Mouse (Mus musculus) embryo, embryonic 10 days (tissue): ENCODE results near the gene Kansl1l.

Experiments
- DNase-seq: peaks from one replicate; pipeline ENCODE4 v3.0.0-alpha.2; 2015; ENCODE audit warnings: low spot score

The Kansl1l gene

GRCm38 (mm10) chr1:66817453-66817839 is at the start of gene Kansl1l:
Gene Kansl1l, minus strand, starts transcription at chr1:66817562.
- DNase-seq, result peak; percentile 84

DNA sequence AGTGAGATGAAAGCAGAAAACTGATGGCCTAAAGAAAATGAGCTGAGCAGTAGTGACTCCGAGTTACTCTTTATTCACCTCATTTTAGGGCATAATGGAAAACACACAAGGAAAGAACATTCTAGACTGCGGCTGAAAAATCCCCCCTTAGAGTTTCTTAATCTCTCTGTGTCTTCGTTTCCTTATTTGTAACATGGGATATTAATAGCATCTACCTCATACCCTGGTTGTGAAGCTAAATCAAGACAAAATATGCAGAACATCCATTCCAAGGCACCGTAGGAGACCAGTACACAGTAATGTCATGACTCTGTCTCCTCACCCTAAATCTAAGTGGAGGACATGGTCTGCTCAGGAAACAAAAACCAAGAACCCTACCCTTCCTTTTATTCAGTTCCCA is 48.3 kb upstream of the Kansl1l start:
- DNase-seq, result no peak

DNA sequence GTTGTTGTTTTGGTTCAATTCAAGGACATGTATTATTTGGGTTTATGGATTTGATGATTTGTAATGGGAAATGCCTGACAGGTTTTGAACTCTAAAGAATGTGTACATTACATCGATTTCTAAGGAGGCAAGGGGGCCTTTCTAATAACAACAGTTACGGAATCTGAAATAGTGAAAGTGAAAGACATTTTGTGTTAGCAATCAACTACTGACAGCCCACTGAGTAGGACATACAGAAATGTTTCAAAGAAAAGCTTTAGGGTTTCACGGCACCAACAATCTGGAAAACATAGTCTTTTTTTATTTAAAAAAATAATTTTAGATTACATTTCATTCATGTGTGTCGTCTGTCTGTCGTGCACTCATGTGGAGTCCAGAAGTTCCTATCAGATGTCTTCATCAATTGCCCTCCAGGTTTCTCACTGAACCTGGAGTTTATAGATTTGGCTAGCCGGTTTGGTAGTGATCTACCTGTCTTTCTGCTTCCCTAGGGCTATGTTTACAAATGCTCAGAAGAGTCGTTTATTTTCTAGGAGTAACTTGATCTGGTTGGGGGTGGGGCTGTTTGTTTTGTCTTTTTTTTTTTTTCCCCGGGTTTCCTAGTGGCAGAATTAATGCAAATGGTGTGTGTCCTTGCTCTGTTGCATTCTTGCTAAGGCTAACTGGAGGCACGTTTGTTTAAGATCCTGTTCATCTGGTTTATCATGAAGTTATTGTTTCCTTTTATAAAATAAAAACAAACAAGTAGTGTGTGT is 46.6 kb upstream of the Kansl1l start:
- DNase-seq, result no peak

DNA sequence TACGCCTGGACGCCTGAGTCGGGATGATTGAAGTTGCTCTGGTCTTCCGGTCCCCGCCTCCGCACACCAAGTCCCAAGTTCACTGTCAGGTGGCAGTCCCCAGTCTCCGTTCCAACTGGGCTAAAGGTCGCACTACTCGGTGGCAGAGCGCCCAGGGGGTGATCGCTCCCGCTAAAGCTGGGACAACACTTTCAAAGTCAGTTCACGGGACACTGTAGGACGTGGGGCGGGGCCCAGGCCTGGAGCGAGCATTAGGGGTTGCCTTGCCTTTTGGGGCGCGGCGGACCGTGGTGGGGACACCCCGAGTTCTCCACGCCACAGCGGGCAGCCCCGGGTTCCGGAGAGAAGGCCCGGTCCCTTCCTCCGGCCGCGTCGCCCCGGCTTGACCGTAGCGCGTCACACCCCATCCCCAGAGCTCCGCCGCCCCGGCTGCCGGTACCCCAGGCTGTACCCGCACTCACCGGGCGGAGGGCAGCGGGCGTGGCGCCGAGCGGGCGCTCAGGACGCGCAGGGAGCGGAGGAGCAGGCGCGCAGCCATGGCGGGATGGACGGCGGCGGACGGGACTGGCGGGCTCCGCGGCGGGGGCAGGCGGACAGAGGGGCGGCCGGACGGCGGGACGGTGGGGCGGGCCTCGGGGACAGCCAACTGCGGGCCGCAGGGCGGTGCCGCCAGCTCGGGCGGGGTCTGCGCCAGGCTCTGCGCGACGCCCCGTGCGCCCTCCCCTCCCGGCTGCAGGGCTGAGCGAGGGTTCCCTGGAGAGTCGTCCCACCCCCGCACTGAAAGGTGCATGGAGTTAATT is 45.5 kb upstream of the Kansl1l start, which contains the start of gene Acadl:
Gene Acadl (minus strand): TSS at position 566 of the 800 bp plus-strand sequence.
- peak; percentile 74 for DNase-seq

DNA sequence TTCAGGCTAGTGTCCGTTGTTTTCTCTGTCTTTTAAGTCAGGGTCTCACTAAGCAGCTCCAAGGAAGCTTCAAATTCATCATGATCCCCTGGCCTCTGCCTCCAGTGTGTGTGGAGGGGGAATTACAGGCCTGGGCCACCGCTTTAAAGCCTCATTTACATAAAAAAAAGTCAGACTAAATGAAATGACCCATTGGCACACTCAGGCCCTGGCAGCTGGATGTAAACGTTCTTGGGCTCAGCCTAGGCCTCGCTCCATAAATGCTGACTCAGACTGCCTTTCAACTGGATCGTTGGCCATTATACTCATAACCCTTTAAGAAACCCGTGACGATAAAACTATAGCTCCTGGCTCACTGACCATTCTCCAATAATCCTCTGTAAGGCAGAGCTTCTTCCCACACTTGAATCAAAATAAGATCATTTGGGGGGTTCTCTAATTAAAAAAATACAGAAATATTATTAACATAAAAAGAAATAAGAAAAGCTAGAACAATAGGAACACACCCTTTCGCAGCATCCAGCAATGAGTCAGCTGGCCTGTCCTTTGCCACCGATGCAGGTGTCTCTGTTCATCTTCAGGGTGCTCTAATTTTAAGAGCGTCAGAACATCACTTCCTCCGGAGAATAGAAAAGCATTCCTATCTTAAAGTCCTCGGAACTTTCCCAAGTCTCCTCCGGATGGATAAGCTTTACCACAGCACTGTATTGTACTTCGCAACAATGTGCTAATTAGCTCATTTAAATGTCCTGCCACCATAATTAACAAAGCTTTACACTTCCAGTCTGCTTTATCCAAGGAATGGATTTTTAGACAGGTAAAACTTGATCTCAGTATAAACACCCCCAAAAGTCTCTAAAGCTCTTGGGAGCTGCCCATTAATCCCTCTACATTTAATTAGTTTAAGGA is 44.7 kb upstream of the Kansl1l start:
- DNase-seq, result peak; percentile 11

DNA sequence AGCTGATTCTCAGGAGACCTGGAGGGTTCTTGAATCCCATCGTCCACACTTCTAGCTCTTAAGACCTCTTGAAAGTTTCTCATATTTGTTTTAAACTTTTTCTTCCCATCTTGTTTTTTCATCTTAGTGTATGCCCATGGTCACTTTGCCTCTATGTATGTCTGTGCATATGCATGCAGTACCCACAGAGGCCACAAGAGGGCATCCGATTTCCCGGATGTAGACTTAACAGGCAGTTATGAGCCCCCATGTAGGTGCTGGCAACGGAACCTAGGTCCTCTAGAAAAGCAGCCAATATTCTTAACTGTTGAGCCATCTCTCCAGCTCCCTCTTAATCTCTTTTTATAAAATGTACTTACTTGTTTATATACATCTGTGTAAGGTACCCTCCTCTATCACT is 30.1 kb upstream of the Kansl1l start:
- DNase-seq, result no peak

GRCm38 (mm10) chr1:66845690-66846318 is 28.4 kb upstream of the Kansl1l start:
- no peak for DNase-seq

- no peak for DNase-seq
These were observed 24.6 kb upstream of the Kansl1l start for GRCm38 (mm10) chr1:66841938-66842337.

DNA sequence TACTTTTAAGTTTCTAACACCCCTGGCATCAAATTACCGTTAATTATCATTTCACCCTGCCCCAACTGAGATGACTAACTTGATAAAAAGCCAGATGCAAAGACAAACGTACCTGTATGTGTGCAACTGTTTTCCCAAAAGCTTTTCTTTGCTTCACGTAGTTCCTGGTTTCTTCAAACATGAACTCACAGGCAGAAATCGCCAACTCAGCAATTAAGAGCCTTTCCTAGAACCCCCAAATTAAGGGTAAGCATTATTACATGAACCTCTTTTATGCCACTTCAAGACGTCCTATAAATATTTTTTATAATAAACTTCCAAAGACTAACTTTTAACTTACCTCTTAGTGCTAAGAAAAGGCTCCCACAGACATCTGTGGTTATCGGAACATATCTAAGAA is 24.1 kb upstream of the Kansl1l start:
- DNase-seq, result no peak

- no peak for DNase-seq
These were observed 22.5 kb upstream of the Kansl1l start for GRCm38 (mm10) chr1:66839755-66840438.

- DNase-seq, result no peak
These were observed 21.8 kb upstream of the Kansl1l start for GRCm38 (mm10) chr1:66839135-66839534.

GRCm38 (mm10) chr1:66838184-66839042 is 21.1 kb upstream of the Kansl1l start:
- DNase-seq, result peak; percentile 81

DNA sequence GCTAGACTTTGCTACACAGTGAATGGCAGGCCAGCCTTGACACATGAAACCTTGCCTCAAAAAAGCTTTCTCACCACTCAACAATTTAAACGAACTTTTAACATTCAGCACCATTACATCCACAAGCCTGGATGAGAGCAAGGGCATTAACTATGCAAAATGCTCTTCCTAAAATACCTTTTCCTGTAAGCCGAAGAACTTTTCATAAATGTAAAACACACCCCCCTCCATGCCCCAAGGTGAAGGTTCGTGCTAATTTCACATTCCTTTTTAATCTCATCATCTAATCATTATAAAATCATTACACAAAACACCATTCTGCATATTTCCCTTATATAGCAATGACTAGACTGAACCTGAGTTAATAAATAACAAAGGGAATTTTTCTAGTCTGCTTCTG is 19.8 kb upstream of the Kansl1l start:
- no peak for DNase-seq

GRCm38 (mm10) chr1:66832636-66833165 is 15.3 kb upstream of the Kansl1l start:
- no peak for DNase-seq

DNA sequence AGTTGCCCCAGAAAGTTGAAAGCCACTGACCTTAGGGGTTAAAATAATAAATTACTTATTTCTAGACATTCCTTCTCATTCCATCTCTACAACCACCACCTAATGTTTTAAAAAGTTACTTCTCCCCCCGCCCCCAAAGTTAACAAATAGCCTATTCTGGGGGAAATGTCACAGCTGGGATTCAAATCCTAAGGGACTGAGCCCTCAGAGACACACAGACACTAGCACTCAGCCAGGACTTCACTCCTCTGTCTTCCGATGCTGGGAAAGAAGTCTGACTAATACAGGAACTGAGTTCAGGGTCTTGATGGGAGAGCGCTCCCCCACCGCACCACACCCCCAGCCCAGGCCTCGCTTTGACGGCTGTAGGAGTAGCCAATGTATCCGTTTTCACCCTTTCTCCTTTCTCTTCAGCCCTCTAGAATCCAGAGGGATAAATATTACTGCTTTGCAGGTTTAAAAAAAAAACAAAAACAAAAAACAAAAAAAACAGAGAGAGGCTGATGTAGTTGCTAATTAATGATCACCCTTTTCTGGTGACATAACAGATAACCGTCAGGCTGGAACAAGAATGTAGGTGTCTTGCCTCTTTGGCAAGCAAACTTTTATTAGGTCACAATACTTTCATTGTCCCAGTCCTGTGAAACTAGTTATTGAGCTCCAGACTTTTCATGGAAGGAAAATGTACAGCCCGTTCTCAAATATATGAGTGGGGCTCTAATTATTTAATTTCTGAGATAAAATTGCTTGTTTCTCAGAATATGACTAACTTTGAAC is 14.7 kb upstream of the Kansl1l start:
- DNase-seq, result no peak

DNA sequence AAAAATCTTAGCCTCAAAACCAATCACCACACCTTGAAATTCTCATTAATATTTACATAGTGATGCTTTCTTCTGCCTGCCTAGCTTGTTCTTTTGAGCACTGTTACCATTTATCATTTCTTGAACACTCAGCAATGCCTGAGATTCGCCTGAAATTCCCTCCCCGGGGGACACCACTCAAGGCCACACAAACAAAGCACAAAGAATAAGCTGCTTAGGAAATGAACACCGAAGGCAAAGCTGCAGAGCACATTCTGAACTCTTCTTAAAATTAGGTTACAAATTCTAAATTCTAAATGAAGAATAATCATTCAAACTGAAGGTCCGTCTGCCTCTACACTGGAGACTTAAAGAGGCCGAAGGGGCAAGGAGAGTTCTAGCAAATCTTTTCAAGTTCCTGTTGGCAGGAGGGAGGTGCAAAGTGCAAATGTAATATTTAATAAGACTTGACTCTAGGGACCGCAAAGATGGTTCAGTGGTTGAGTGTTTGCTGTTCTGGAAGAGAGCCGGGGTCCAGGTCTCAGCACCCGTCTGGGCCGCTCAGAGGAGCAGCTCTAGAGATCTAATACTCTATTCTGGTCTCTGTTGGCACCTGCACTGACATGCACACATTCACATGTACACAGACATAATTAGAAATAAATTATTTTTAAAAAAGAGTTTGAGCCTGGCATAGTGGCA is 12.2 kb upstream of the Kansl1l start:
- no peak for DNase-seq

- no peak for DNase-seq
These were observed 4.6 kb upstream of the Kansl1l start for GRCm38 (mm10) chr1:66821966-66822365.

GRCm38 (mm10) chr1:66820241-66820640 is 2.9 kb upstream of the Kansl1l start:
- peak; percentile 52 for DNase-seq
